Mouse (Mus musculus) left cerebral cortex, adult 11 months (tissue): Measurements from ENCODE around the gene Cdc20.

Experiments
- DNase-seq: peaks from one replicate; pipeline ENCODE4 v3.0.0; 2022; ENCODE audit warnings: low spot score

Gene Cdc20

DNA sequence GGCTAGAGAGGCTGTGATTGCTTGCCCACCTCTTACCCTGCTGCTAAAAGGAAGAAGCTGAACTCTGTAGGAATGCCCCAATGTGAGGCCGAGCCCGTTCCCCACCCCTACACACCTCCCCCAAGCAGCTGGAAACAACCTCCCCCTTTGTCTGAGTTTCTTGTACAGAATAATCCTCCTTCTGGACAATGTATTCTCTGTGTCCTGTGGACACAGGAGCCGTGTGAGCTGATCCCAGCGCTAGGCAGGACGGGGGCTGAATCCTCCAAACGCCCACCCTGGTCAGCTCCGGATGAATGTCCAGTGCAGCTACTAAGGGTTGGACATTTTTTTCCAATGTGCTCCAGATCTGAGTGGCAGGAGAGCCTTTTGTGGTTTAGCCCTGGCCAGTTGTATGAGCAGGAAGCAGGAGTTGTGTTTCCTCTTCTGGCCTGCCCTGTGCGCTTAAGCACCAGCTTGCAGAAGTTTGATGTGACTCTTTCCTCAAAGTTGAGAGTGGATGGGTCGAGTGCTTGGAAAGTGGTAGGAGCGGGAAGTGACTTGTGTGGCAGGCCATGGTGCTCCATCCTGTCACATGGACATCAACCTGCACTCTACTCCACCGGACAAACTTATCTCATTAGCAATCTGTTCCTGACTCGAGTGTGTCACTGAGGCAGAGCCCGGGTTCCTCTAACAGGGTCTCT is 19.9 kb downstream of the Cdc20 start:
- no peak for DNase-seq

- no peak for DNase-seq
Measured at GRCm38 (mm10) chr4:118416329-118416728, 20.8 kb downstream of the Cdc20 start.

DNA sequence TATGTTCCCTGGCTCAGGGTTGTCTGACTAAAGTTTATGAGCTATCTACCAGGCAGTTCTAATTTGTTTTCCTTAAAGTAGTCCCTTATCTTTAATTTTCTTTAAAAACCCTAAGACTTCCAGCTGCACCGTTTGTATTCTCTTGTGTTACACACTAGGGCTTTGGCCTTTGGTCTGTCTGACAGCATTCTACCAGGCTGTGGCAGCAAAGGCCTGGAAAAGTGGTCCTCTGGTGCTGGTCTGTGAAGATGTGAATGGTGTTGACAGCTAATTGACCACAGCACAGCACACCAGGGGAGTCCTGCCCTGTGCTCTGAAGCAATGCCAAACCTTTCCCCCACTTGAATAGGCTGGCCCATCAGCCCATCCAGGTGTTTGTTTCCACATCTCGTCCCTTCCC is 21.4 kb downstream of the Cdc20 start:
- no peak for DNase-seq

DNA sequence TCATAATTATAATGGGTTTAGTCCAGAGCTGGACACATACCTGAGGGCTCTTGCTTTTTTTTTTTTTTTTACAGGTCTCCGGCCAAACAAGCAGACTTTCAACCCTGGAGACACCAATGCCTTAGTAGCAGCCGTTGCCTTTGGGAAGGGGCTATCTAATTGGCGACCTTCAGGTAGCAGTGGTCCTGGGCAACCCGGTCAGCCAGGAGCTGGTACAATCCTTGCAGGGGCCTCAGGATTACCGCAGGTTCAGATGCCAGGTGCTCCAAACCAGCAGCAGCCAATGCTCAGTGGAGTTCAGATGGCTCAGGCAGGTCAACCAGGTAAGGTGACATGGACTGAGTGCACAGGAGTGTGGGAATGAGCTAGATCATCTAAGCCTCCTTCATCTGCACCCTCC is 23.6 kb downstream of the Cdc20 start:
- DNase-seq: no peak

DNA sequence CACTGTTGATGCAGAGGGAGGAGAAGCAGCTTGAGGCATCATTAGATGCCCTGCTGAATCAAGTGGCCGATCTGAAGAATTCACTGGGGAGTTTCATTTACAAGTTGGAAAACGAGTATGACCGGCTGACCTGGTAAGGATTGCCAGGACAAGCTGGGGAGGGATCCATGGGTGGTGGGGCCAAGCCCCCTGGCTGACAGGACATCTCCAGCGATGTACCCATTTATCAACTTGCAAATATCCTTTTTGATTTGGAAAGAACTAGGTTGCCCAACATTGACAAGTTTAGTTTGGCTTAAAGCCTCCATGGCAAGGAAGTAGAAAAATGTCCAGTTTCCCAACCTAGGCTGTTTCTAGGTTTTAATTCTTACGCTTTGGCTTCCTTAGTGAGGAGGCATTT is 26.3 kb downstream of the Cdc20 start:
- no peak for DNase-seq

- peak; percentile 84 for DNase-seq
Measured at GRCm38 (mm10) chr4:118409142-118409900, 27.8 kb downstream of the Cdc20 start, which contains the start of the genes Szt2 and Med8. Gene Szt2, minus strand, starts transcription at chr4:118409273. Gene Med8, plus strand, starts transcription at chr4:118409337.

DNA sequence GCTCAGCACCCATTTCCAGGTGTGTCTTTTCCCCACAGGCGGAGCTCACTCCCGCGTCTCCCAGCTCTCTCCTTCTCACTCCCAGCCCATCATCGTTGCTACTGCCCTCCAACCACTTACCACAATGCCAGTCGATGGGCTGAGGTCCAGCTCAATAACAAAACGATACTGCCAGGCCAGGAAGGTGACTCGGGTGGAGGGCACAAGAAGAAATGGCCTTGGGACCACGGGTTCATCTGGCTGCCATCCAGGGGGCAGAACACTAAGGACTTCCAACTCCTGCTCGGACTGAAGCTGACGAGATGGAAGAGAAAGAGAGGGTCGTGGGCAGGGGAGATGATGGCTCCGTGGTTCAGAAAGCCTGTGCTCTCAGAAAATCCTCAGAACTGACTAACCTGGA is 34.5 kb downstream of the Cdc20 start:
- DNase-seq: no peak

GRCm38 (mm10) chr4:118401918-118402317 is 35.2 kb downstream of the Cdc20 start:
- no peak for DNase-seq

DNA sequence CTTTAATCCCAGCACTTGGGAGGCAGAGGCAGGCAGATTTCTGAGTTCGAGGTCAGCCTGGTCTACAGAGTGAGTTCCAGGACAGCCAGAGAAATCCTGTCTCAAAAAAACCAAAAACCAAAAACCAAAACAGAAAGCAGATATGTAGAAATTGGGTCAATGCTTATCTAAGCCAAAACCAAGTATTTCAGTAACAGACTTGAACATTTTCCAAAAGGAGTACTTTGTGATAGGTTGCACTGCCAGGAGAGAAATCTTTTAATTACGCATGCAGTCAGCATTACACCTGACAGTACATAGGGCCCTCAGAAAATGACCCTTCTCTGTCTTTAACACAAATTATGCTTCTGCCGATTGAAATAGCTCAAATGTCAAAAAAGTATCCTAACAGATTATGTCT is 35.7 kb downstream of the Cdc20 start:
- no peak for DNase-seq

DNA sequence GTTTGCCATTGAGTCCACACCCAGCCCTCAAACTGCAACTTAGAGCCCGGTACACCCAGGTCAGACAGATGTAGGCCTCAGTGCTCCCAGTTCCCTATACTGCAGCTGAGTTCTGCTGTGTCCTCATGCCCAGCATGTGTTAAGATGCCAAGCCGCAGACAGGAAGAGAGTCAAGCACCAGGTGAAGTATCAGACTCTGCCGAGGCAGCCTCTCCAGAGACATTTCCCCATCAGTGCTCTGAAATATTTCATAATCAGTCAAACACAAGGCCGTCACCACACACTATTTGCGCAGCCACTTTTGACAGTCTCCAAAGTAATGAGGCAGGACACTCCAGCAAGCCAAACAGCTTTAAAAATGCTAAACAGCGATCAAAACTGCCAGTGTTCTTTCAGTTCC is 38.8 kb downstream of the Cdc20 start:
- DNase-seq: no peak

GRCm38 (mm10) chr4:118396433-118396832 is 40.7 kb downstream of the Cdc20 start:
- DNase-seq: no peak

- DNase-seq: no peak
Measured at GRCm38 (mm10) chr4:118395289-118395688, 41.9 kb downstream of the Cdc20 start.

- no peak for DNase-seq
Measured at GRCm38 (mm10) chr4:118394505-118394904, 42.6 kb downstream of the Cdc20 start.

- no peak for DNase-seq
Measured at GRCm38 (mm10) chr4:118390146-118390545, 47.0 kb downstream of the Cdc20 start.

- DNase-seq: no peak
Measured at GRCm38 (mm10) chr4:118387316-118387715, 49.8 kb downstream of the Cdc20 start.

DNA sequence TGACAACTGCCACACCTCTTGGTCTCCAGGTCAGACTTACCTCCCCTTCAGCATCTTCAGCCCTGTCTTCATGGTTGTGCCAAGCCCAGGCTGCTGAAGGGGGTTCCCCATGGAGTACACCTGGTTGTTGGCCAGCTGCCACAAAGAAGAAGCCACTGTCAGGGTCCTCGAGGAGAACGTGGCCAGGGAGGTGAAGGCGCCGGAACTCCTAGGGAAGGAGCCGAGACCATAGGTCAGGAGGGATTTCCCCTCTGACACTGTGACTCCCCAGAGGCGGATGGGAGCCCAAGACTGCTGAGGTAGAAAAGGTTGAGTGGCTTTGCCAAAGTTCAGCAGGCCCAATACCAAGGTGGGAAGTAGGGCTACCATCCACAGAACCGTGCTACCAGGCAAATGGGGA is 53.9 kb downstream of the Cdc20 start:
- DNase-seq: no peak
